8 mouse cellular contexts compared by ENCODE assay signal in the genomic region with DNA sequence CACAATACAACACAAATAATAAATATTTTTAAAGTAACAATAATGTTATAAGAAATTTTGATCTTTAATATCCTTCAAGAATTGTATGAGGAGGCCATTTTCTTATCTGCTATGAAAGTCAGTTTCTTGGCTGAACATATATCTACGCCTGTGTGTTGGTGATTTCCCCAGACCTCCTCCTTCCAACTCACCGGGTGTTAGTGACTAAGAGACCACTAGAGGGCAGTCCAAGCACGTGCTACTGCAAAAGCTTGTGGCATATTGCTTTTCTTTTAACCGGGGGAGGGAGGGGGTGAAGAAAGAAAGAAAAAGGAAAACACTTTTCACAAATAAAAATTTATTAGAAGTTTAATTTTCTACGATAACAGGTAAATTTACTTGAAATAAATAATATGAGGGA.
DNase-seq lines count a peak whose midpoint lies in the region; ATAC-seq lines count a peak whose summit lies in the region.

No protein-coding gene starts in this region.

- H3K27ac ChIP-seq in intestine, embryonic 14.5 days (ENCODE audit: low read depth) = no peak overlapping the region

- 17% methylated on average over 5 of the region's 5 CpGs for WGBS in intestine, embryonic 14.5 days

- DNase-seq in spleen, postnatal 4 days (ENCODE audit: low spot score in 2 of 2) = peak; percentile 20 to 59
- DNase-seq in spleen, adult 12 weeks (ENCODE audit: low spot score) = no peak
- peak; percentile 46 to 55 for DNase-seq in cerebellum, adult 18-20 months
- DNase-seq in forelimb bud, embryonic 11.5 days (ENCODE audit: low read depth, low spot score) = peak; percentile 75
- peak; percentile 57 for DNase-seq in intestine, embryonic 14.5 days (ENCODE audit: low spot score)
- DNase-seq in left cerebral cortex, postnatal 14 days (ENCODE audit: low spot score in 2 of 2) = peak; percentile 75 to 83
- DNase-seq in natural killer cell, adult 2 months (ENCODE audit: low spot score in 2 of 2) = peak; percentile 39 to 59
- DNase-seq in thymus, postnatal 4 days = peak; percentile 48

- H3K36me3 ChIP-seq in intestine, embryonic 14.5 days (ENCODE audit: control insufficient read depth, insufficient read depth, low read length) = no peaks in the 10 kb centered on the region

- ATAC-seq in intestine, embryonic 14.5 days (replicated peaks; ENCODE audit: low FRiP score, low TSS enrichment, low read depth) = no peak

- H3K4me2 ChIP-seq in intestine, embryonic 14.5 days (ENCODE audit: low read length) = no peak overlapping the region

- H3K9ac ChIP-seq in intestine, embryonic 14.5 days (ENCODE audit: low read length) = no peak overlapping the region

- no peaks in the 10 kb centered on the region for H3K4me1 ChIP-seq in intestine, embryonic 14.5 days (replicated peaks; ENCODE audit: control insufficient read depth, insufficient read depth, low read length)

- intact Hi-C loops in left cerebral cortex, postnatal 14 days (cut with DNase I) = loop anchor here (1.0 to 10.0 kb wide), 2 partner anchors 46 to 61 kb away; no protein-coding TSS in a partner anchor

- H3K27me3 ChIP-seq in intestine, embryonic 14.5 days (replicated peaks; ENCODE audit: control insufficient read depth, insufficient read depth, low read length) = no peaks in the 10 kb centered on the region

- H3K4me3 ChIP-seq in intestine, embryonic 14.5 days (ENCODE audit: low read depth, low read length) = no peak overlapping the region

- no peaks in the 10 kb centered on the region for H3K9me3 ChIP-seq in intestine, embryonic 14.5 days (ENCODE audit: control insufficient read depth, low read length)
